Mouse (Mus musculus): ENCODE results near the gene Abcb6.

- no peak for TF ChIP-seq CTCF (IDR thresholded peaks at IDR 0.05; ENCODE audit: low read depth, low read length)
- TF ChIP-seq POLR2A (IDR thresholded peaks at IDR 0.05; ENCODE audit: borderline replicate concordance, low read depth, low read length): no peak
Observed at GRCm38 (mm10) chr1:75140601-75141190, 39.5 kb downstream of the Abcb6 start.

Data from bone marrow macrophage, adult 2 months (primary cell).